Mouse (Mus musculus): ENCODE measurements around the gene Cd5.

The Cd5 gene

DNA sequence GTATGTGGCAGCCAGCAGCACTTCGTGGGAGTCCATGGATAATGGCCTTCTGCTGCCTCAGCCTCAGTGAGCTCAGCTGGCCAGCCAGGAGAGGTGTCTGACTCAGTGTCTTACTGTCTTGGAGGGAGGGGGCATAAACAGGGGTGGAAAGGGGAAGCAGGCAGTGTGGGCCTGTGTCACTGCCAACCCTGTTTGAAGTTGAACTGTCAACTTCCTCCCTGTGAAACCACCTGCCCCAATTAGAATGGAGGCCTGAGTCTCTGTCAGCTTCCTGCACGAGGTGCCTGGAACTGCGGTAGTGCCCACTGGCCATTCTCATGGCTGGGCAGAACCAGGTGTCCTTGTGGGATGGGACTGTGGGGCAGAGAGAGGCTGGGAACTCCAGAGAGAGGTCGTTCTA, at the start of gene Cd5:
TSS of gene Cd5 (minus strand) at position 192 of the 400 bp plus-strand sequence.
- in situ Hi-C loops (cut with MboI, MseI): loop anchor here (5.0 kb wide), 2 partner anchors 33 to 88 kb away; no protein-coding TSS in a partner anchor

- in situ Hi-C loops (cut with MboI, MseI): no loop called here
Measured at GRCm38 (mm10) chr19:10788242-10788641, 49.4 kb upstream of the Cd5 start.

- in situ Hi-C loops (cut with MboI, MseI): no loop called here
Measured at GRCm38 (mm10) chr19:10787406-10787805, 48.6 kb upstream of the Cd5 start.

- in situ Hi-C loops (cut with MboI, MseI): no loop called here
Measured at GRCm38 (mm10) chr19:10786753-10787152, 48.0 kb upstream of the Cd5 start.

DNA sequence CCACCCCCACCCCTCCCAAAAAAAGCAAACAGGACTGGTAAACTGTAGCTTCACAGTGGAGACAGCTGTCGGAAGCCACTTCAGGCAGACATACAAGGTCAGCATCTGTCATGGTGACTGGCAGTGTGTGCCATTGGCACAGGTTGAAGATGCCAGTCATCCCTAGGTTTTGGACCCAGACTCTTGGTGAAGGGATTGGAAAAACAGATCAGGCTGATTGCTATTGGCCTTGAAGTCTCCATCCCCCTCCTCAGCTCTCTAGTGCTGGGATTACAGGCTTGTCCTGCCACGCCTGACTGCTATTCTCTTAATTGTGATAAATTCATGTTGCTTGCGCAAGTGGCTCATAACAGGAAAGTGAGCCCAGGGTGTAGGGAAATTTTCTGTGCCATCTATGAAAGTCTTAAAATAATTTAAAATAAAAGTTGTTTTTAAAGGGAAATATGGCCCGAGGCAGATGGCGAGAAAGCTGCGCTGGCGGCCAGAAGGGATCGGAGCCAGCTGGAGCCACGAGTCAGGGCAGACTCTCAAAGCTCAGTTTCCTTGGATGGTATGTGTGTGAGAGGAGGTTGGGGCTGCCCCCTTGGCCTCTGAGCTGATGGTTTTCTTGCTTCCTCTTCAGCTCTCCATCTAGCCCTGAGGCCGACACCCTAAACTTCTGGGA, 46.1 kb upstream of the Cd5 start:
- in situ Hi-C loops (cut with MboI, MseI): no loop called here

DNA sequence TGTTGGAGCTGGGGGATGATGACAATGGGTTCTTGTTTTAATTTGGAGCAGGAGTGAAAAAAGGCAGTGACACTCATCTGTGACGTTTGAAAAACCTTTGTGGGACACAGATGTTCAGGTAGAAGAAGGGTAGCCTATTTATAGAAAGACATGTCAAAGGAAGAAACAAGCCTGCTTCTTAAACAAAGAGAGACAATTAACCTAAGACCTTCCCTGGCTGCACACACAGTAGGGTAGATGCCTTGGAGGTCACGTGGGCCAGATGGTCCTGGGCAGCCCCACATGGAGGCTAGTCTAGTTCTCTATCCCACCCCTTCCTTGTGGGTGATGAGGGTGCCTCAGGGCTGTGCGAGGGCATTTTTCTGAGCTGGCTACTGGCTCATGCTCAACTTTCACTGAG, 45.3 kb upstream of the Cd5 start:
- in situ Hi-C loops (cut with MboI, MseI): no loop called here

DNA sequence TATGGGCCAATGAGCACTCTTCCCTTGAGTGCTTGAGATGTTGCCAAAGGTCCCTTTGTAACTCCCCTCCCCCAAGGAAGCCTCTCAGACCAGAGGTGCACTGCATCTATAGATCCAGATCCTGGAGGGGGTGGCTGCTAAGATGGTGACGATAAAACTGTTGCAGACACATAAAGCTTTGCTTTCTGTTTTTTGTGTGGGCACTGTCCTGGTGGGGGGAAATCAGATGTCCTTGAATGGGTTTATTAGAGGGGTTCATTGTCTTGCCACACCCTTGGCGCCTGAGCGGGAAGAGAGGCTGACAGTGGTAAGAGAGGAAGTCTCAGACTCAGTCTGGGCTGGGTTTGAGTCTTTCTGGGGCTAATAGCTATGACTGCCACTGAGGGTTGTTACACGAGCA, 44.4 kb upstream of the Cd5 start:
- in situ Hi-C loops (cut with MboI, MseI): no loop called here

DNA sequence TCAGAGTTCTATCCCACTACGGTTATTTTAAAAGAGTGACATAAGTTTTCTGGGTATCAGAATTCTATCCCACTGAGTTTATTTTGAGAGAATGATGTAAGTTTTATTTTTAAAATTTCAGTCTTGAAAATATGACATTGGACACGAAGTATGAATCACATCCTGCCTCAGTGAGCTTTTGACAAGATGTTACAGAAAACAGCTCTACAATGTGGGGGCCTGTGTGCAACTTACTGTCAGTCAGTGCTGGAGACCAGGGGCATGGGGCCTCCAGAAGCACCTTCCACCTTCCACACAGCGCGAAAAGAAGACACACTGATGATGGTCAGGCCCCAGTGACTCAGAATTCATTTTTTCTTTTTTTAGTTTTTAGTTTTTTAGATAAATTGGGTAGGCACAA, 42.8 kb upstream of the Cd5 start:
- in situ Hi-C loops (cut with MboI, MseI): no loop called here

GRCm38 (mm10) chr19:10776906-10777305, 38.1 kb upstream of the Cd5 start:
- in situ Hi-C loops (cut with MboI, MseI): no loop called here

DNA sequence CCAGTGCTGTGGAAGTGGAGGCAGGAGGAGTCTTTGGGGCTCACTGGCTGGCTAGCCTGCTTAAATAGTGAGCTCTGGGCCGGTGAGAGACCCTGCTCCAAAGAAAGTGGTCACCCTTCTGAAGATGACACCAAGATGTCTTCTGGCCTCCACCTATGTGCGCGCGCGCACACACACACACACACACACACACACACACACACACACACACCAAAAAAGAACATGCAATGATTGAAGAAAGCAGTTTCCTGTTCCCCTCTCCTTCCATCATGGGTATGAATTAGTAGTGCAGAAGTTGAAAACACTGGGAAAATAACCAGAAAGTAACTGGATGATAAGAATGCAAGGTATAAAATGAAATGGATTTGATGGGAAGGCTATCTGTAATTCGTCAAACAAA, 35.3 kb upstream of the Cd5 start:
- in situ Hi-C loops (cut with MboI, MseI): loop anchor here (5.0 kb wide), 1 partner anchor 37 kb away; the partner anchor contains the start of gene Cd5 (in 2 of the 2)

DNA sequence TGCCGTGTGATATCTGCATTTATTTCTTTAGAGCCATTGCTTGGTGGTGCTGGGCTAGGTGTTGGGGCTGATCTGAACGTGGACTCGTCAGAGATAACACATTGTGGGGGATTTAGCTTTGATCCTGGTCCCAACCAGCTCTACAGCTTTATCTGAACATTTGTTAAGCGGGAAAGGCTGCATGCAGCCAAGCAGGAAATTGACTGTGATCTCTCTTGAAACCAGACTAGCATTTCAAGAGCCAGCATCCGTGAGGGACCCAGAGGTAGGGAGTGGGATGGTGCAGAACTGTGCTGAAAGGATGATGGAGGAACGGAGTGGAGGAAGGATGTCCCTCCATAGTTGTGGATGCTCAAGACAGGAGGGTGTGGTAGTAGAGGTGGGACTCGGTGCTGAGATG, 34.6 kb upstream of the Cd5 start:
- in situ Hi-C loops (cut with MboI, MseI): loop anchor here (5.0 kb wide), 1 partner anchor 36 kb away; the partner anchor contains the start of gene Cd5 (in 2 of the 2)

GRCm38 (mm10) chr19:10772866-10773265, 34.1 kb upstream of the Cd5 start:
- in situ Hi-C loops (cut with MboI, MseI): loop anchor here (5.0 kb wide), 1 partner anchor 36 kb away; the partner anchor contains the start of gene Cd5 (in 2 of the 2)

GRCm38 (mm10) chr19:10771995-10772394, 33.2 kb upstream of the Cd5 start:
- in situ Hi-C loops (cut with MboI, MseI): loop anchor here (5.0 kb wide), 1 partner anchor 35 kb away; the partner anchor contains the start of gene Cd5 (in 2 of the 2)

- in situ Hi-C loops (cut with MboI, MseI): loop anchor here (5.0 kb wide), 1 partner anchor 32 kb away; the partner anchor contains the start of gene Cd5 (in 2 of the 2)
Measured at GRCm38 (mm10) chr19:10769429-10770195, 30.8 kb upstream of the Cd5 start.

- in situ Hi-C loops (cut with MboI, MseI): no loop called here
Measured at GRCm38 (mm10) chr19:10768694-10769428, 30.1 kb upstream of the Cd5 start.

- in situ Hi-C loops (cut with MboI, MseI): no loop called here
Measured at GRCm38 (mm10) chr19:10767631-10768030, 28.8 kb upstream of the Cd5 start.

DNA sequence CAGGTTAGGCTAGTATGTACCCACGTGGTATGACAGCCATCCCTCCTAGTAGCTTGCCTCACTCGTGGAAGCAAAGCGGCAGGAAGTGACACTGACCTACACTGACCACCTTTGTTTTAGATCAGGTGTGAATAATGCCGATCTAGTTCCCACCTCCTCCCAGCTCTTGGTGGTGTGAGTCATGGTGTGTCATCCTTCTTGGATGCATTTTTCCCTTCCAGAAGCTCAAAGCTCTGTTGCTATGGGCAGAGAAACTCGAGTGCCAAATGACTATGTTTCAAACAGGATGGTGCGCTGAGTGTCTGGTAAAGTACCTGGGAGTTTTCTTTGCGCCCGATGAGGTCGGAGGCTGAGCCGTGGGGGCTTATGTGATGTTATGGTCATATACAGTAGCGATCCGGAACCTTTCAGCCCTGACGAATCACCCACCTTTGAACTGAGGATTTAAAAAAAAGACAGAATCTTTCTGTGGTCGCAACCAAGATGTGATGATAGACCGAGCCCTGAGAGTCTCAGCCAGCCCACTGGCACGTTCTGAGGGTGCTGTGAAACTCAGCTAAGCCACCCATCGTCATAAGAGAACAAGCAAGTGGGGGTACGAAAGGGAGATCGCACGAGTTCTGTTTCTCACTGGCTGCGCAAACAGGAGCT, 24.7 kb upstream of the Cd5 start:
- in situ Hi-C loops (cut with MboI, MseI): no loop called here

GRCm38 (mm10) chr19:10762468-10762867, 23.7 kb upstream of the Cd5 start:
- in situ Hi-C loops (cut with MboI, MseI): no loop called here

GRCm38 (mm10) chr19:10761794-10762415, 23.1 kb upstream of the Cd5 start:
- in situ Hi-C loops (cut with MboI, MseI): no loop called here

- in situ Hi-C loops (cut with MboI, MseI): loop anchor here in 1 of 2 experiments (10.0 kb wide), 1 partner anchor 1705 kb away; no protein-coding TSS in a partner anchor
Measured at GRCm38 (mm10) chr19:10759983-10760831, 21.4 kb upstream of the Cd5 start.

Measured in T-helper 17 cell (primary cell).